Mouse (Mus musculus) neural tube, embryonic 13.5 days (tissue): ENCODE results near the gene Bloc1s3. TPM values are rescaled to one million over a fixed set of nuclear protein-coding genes. Genes with fewer than 3 reads are reported as not detected.
A peak's percentile ranks its signal among the peaks of the same experiment; 100 is the strongest.
"Not testable (repeated sequence)": the region's sequence is repeated elsewhere in the genome, so short reads cannot be mapped to it uniquely, and the experiment has no call there.

Source experiments
- ATAC-seq: fragments of 200-750 bp; cut with Nextera tagmentation; 2 replicates; pipeline ENCODE4 v1.8.0; 2017; ENCODE audit warnings: low read depth, mild to moderate bottlenecking, moderate TSS enrichment, moderate library complexity
- H3K27ac ChIP-seq: fragments of 300-500 bp; sonication (generic); replicated peaks from 2 replicates; pipeline ENCODE4 v1.5.1; 2015; ENCODE audit warnings: moderate library complexity, mild to moderate bottlenecking, inconsistent platforms
- H3K27me3 ChIP-seq: fragments of 300-500 bp; sonication (generic); 2 replicates; pipeline ENCODE4 v1.6.1; 2015; ENCODE audit warnings: mild to moderate bottlenecking, inconsistent platforms
- H3K36me3 ChIP-seq: fragments of 300-500 bp; sonication (generic); 2 replicates; pipeline ENCODE4 v1.6.1; 2015; ENCODE audit warnings: mild to moderate bottlenecking, inconsistent platforms
- H3K4me1 ChIP-seq: fragments of 300-500 bp; sonication (generic); replicated peaks from 2 replicates; pipeline ENCODE4 v1.6.1; 2015; ENCODE audit warnings: inconsistent platforms
- H3K4me2 ChIP-seq: fragments of 300-500 bp; sonication (generic); 2 replicates; pipeline ENCODE4 v1.6.1; 2015; ENCODE audit warnings: inconsistent platforms, mild to moderate bottlenecking, moderate library complexity
- H3K4me3 ChIP-seq: fragments of 300-500 bp; sonication (generic); 2 replicates; pipeline ENCODE4 v1.5.1; 2015; ENCODE audit warnings: mild to moderate bottlenecking, inconsistent platforms
- H3K9ac ChIP-seq: fragments of 300-500 bp; sonication (generic); 2 replicates; pipeline ENCODE4 v1.6.1; 2015; ENCODE audit warnings: moderate library complexity, mild to moderate bottlenecking, inconsistent platforms
- H3K9me3 ChIP-seq: fragments of 300-500 bp; sonication (generic); 2 replicates; pipeline ENCODE4 v1.6.1; 2016; ENCODE audit warnings: inconsistent platforms
- whole genome bisulfite sequencing: fragments of 180-500 bp; shearing (Covaris S2); methylation state at CpG from one replicate; pipeline ENCODE4 v1.1.7; 2015; 5-methylcytosine and 5-hydroxymethylcytosine counted together
- polyA plus RNA-seq: library from polyadenylated mRNA; unstranded; fragments of >200 nt; fragmentation: Nextera tagmentation; extraction: Ambion mirVana; gene quantifications from 2 replicates; pipeline ENCODE4 v1.2.1, GENCODE M21; 2015

Gene Bloc1s3
- polyA plus RNA-seq, 1 experiment from 2014 or later: 3.6 TPM

DNA sequence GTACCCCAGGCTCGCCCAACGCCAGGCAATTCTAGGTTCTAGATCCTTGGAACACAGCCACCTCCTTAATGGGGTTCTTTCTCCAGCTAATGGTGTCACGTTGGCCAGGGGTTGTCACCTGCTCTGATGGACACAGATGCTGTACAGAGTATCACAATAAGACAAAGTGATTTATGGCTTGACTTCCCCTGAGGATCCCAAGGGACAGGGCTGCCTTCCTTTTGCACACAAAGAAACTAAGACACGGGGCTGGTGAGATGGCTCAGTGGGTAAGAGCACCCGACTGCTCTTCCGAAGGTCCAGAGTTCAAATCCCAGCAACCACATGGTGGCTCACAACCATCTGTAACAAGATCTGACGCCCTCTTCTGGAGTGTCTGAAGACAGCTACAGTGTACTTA lies 3.8 kb upstream of the Bloc1s3 start:
- H3K4me3 ChIP-seq, H3K9me3 ChIP-seq, ATAC-seq, H3K36me3 ChIP-seq, H3K4me2 ChIP-seq, H3K27ac ChIP-seq, H3K27me3 ChIP-seq, H3K9ac ChIP-seq: not testable (repeated sequence)
- WGBS: 62% methylated on average over 7 of the region's 7 CpGs
- H3K4me1 ChIP-seq: peaks cover 18% of the 10 kb centered on the region

GRCm38 (mm10) chr7:19509786-19510185 lies 1.6 kb upstream of the Bloc1s3 start:
- Histone ChIP-seq H3K36me3 (no peaks in the 10 kb centered on the region), H3K9ac (peak overlapping the region; percentile 77), H3K4me1 (peaks cover 25% of the 10 kb centered on the region), H3K4me2 (peak overlapping the region; percentile 84), H3K9me3 (no peaks in the 10 kb centered on the region), H3K4me3 (peak overlapping the region; percentile 61), H3K27me3 (no peaks in the 10 kb centered on the region), H3K27ac (no peak overlapping the region)
- WGBS: 96% methylated on average over 7 of the region's 7 CpGs
- ATAC-seq: no peak

- no peaks in the 10 kb centered on the region for H3K36me3 ChIP-seq
- peak overlapping the region; percentile 78 for H3K27ac ChIP-seq
- H3K9ac ChIP-seq: peak overlapping the region; percentile 77
- H3K27me3 ChIP-seq: no peaks in the 10 kb centered on the region
- ATAC-seq: peak; percentile 17
- peak overlapping the region; percentile 84 for H3K4me2 ChIP-seq
- peak overlapping the region; percentile 61 for H3K4me3 ChIP-seq
- peaks cover 25% of the 10 kb centered on the region for H3K4me1 ChIP-seq
- 8% methylated on average over 15 of the region's 15 CpGs for WGBS
- no peaks in the 10 kb centered on the region for H3K9me3 ChIP-seq
Observed at GRCm38 (mm10) chr7:19508924-19509568, 879 bp upstream of the Bloc1s3 start.

DNA sequence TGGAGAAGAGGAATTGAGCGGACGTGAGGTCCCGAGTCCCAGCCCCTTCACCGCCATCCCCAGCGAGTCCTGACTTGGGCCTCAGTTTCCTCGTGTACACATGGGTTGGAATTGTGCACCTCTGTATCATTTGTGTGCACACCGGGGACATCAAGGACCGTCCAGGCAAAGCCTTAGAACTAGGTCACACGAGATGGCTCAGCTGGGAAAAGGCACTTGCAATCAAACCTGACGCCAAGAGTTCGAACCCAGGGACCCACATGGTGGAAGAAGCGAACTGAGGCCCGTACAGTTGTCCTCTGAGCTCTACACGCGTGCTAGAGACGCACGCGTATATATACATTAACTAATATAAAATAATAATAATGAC lies 570 bp downstream of the Bloc1s3 start:
- Histone ChIP-seq H3K27me3 (no peaks in the 10 kb centered on the region), H3K4me1 (peaks cover 25% of the 10 kb centered on the region), H3K27ac (peak overlapping the region; percentile 78), H3K4me3 (peak overlapping the region; percentile 61), H3K4me2 (peak overlapping the region; percentile 84), H3K9ac (peak overlapping the region; percentile 77), H3K9me3 (no peaks in the 10 kb centered on the region), H3K36me3 (no peaks in the 10 kb centered on the region)
- WGBS: 5% methylated on average over 18 of the region's 18 CpGs
- no peak for ATAC-seq

DNA sequence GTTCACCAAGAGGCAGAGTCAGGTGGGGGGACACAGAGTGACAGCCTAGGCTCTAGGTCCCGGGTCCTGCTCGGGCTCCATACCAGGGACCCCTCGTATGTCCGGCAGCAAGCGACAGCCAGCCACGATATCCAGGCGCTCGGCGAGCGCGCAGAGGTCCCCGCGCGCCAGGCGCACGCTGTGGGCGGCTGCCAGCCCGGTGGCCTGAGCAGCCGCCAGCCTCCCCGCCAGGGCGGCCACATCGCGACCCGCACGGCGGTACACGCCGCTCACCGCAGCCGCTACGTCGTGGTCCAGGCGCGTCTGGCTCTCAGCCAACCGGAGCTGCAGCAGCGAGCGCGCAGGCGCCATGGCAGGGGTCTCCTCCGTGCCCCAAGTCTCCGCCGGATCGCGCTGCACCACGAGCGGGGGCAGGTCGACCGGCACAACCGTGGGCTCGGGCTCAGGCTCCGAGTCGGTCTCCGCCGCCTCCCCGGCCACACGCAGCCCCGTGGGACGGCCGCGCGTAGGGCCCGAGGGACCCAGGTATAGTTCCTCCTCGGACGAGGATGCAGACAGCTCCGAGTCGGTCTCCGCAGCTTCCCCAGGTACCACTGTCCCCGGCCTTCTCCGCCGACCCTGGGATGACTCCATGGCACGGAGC lies 1.1 kb downstream of the Bloc1s3 start:
- Histone ChIP-seq H3K9ac (peak overlapping the region; percentile 77), H3K4me2 (peak overlapping the region; percentile 84), H3K4me3 (peak overlapping the region; percentile 61), H3K27me3 (no peaks in the 10 kb centered on the region), H3K9me3 (no peaks in the 10 kb centered on the region), H3K36me3 (no peaks in the 10 kb centered on the region), H3K4me1 (peaks cover 25% of the 10 kb centered on the region), H3K27ac (peak overlapping the region; percentile 78)
- WGBS: under 1% methylated on average over 69 of the region's 71 CpGs
- ATAC-seq: peak; percentile 25; the same call in 1 of the 2 replicates

GRCm38 (mm10) chr7:19506326-19506725 lies 1.8 kb downstream of the Bloc1s3 start:
- Histone ChIP-seq H3K4me2 (peak overlapping the region; percentile 84), H3K27ac (no peak overlapping the region), H3K4me1 (peaks cover 25% of the 10 kb centered on the region), H3K36me3 (no peaks in the 10 kb centered on the region), H3K4me3 (peak overlapping the region; percentile 61), H3K27me3 (no peaks in the 10 kb centered on the region), H3K9me3 (no peaks in the 10 kb centered on the region), H3K9ac (no peak overlapping the region)
- no peak for ATAC-seq
- 25% methylated on average over 6 of the region's 6 CpGs for WGBS

DNA sequence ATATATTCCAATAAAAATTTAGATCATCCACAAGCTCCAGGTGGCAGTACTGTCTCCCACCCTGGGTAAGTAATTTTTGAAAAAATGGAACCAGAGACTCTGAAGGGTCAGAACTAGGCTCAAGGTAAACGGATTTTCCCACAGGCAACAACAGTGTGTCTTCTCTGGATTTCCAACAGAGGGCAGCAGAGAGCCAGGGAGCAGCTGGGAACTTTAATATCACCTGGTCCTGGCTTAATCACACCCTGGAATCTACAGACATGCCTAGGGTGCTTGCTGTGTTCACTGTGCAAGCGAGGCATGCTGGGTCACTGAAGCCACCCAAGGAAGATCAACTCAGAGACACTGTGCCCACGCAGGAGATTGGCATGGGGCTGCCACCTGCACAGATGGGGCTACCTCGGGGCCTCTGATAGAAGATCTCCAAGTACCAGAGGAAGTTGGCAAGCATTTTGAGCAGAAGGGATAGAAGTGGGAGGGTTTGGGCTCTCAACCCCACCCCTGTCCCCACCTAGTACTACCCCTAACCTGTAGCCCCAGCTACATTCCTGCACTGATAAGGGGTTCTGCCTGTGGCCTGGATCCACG lies 4.6 kb downstream of the Bloc1s3 start:
- no peak overlapping the region for H3K9ac ChIP-seq
- no peaks in the 10 kb centered on the region for H3K36me3 ChIP-seq
- no peak overlapping the region for H3K4me2 ChIP-seq
- 39% methylated on average over 5 of the region's 5 CpGs for WGBS
- ATAC-seq: no peak
- H3K27me3 ChIP-seq: no peaks in the 10 kb centered on the region
- no peaks in the 10 kb centered on the region for H3K9me3 ChIP-seq
- H3K4me1 ChIP-seq: peaks cover 15% of the 10 kb centered on the region
- no peak overlapping the region for H3K27ac ChIP-seq
- H3K4me3 ChIP-seq: no peak overlapping the region

- H3K27me3 ChIP-seq: no peaks in the 10 kb centered on the region
- H3K4me3 ChIP-seq: no peak overlapping the region
- WGBS: 83% methylated on average over 4 of the region's 4 CpGs
- no peak overlapping the region for H3K4me2 ChIP-seq
- no peaks in the 10 kb centered on the region for H3K36me3 ChIP-seq
- H3K27ac ChIP-seq: no peak overlapping the region
- H3K9ac ChIP-seq: no peak overlapping the region
- H3K4me1 ChIP-seq: peaks cover 4% of the 10 kb centered on the region
- ATAC-seq: no peak
- no peaks in the 10 kb centered on the region for H3K9me3 ChIP-seq
Observed at GRCm38 (mm10) chr7:19501658-19502057, 6.5 kb downstream of the Bloc1s3 start.

GRCm38 (mm10) chr7:19500420-19501363 lies 7.5 kb downstream of the Bloc1s3 start:
- ATAC-seq: no peak
- Histone ChIP-seq H3K36me3 (no peaks in the 10 kb centered on the region), H3K9me3 (no peaks in the 10 kb centered on the region), H3K4me2 (no peak overlapping the region), H3K4me3 (no peak overlapping the region), H3K4me1 (no peaks in the 10 kb centered on the region), H3K9ac (no peak overlapping the region), H3K27me3 (no peaks in the 10 kb centered on the region), H3K27ac (no peak overlapping the region)
- 75% methylated on average over 12 of the region's 12 CpGs for WGBS

DNA sequence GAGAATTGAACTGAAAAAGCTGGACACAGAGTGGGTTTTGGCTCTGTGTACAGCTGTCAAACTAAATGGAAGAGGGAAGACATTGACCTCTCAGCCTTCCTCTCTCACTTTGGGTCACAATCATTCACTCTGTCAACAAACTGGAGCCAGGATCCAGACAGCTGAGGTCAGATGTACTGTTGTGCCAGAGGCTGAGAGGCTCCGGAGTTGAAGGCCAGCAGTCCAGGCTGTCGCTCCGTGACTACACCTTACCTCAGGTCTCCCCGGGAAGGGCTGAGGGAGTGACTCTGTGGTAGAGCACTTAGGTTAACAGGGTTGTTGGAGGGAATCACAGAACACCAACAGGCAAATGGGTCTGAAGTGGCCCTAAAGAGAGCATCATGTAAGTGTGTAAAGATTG lies 9.8 kb downstream of the Bloc1s3 start:
- ATAC-seq: no peak
- Histone ChIP-seq H3K4me1 (no peaks in the 10 kb centered on the region), H3K27ac (no peak overlapping the region), H3K9ac (no peak overlapping the region), H3K36me3 (no peaks in the 10 kb centered on the region), H3K9me3 (no peaks in the 10 kb centered on the region), H3K27me3 (peaks cover 12% of the 10 kb centered on the region), H3K4me3 (no peak overlapping the region), H3K4me2 (no peak overlapping the region)
- 85% methylated on average over 4 of the region's 4 CpGs for WGBS

DNA sequence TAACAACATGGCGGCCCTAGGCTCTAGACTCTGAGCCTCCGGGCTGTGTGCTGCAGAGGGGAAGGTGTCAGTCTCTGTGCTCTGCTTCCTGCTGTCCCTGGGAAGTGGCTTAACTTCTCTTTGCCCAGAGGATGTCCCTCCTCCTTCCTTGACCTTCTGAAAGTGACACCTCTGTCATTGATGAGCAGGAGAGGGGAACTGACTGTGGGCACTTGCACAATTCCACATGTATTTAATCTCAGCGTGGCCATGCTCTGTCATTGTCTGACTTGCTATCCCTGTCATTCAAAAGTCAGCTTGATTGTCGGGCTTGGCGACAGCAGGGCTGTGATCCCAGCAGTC lies 12.0 kb downstream of the Bloc1s3 start:
- ATAC-seq: no peak
- no peak overlapping the region for H3K9ac ChIP-seq
- no peaks in the 10 kb centered on the region for H3K36me3 ChIP-seq
- H3K4me3 ChIP-seq: no peak overlapping the region
- H3K4me2 ChIP-seq: no peak overlapping the region
- peaks cover 6% of the 10 kb centered on the region for H3K4me1 ChIP-seq
- H3K27me3 ChIP-seq: peaks cover 33% of the 10 kb centered on the region
- no peaks in the 10 kb centered on the region for H3K9me3 ChIP-seq
- no peak overlapping the region for H3K27ac ChIP-seq
- 78% methylated on average over 5 of the region's 5 CpGs for WGBS
